ENCODE assay signal across 10 mouse cellular contexts in the genomic region with DNA sequence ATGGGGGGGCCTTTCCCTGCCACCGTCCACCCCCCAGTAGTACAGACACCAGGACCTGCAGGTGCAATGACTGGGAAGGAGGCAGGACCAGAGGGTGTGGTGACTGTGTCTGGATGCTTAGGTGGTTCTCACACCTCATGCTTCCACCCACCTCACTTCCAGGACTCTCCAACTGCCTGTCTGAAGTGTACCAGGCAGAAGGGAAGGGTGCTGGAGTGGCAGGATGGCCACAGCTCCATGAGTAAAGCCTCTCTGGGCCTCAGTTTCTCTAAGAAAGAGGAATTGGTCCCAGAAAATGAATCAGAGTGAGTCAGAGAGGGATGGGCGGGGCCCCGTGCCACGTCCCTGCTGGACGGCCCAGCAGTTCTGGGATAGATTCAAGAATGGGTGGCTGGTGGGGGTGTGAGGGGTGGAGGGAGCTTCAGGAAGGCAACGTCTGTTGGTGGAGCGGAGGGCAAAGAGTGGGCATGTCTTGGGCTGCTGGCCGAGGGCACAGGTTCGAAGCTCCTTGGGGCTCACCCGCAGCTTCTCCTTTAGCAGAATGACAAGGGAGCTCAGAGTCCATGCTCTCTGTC. TPM values are rescaled to one million over a fixed set of nuclear protein-coding genes. Genes with fewer than 3 reads are reported as not detected.
DNase-seq lines count a peak whose midpoint lies in the region; ATAC-seq and TF ChIP-seq lines count a peak whose summit lies in the region.
"Had no signal": no experiment of that assay in that cellular context is flagged by ENCODE, and none has a peak within 500 bp of the region (broad histone marks: within the 10 kb centered on the region; RNA-seq: fewer than 3 reads in every experiment).

No protein-coding gene starts in this region.

- intact Hi-C loops in left cerebral cortex, postnatal 10 days (cut with DNase I), result no loop called here

- no peak for TF ChIP-seq POLR2A in olfactory bulb, adult 2 months (IDR thresholded peaks at IDR 0.05; ENCODE audit: insufficient read depth, low read depth, low read length)

- H3K9me3 ChIP-seq in lung, embryonic 16.5 days (ENCODE audit: control insufficient read depth, low read length), result no peaks in the 10 kb centered on the region
- H3K9me3 ChIP-seq in embryonic facial prominence, embryonic 13.5 days, result no peaks in the 10 kb centered on the region
- no peaks in the 10 kb centered on the region for H3K9me3 ChIP-seq in intestine, embryonic 14.5 days (ENCODE audit: control insufficient read depth, low read length)

- peak overlapping the region; percentile 86 for H3K4me3 ChIP-seq in lung, embryonic 16.5 days (ENCODE audit: low read length)
- peak overlapping the region; percentile 87 for H3K4me3 ChIP-seq in embryonic facial prominence, embryonic 13.5 days
- peak overlapping the region; percentile 75 for H3K4me3 ChIP-seq in intestine, embryonic 14.5 days (ENCODE audit: low read depth, low read length)
- H3K4me3 ChIP-seq in olfactory bulb, adult 2 months (ENCODE audit: insufficient read depth, low read depth, low read length), result peak overlapping the region; percentile 95

- peaks cover 25% of the 10 kb centered on the region for H3K4me1 ChIP-seq in lung, embryonic 16.5 days (replicated peaks; ENCODE audit: control insufficient read depth, insufficient read depth, low read length)
- H3K4me1 ChIP-seq in embryonic facial prominence, embryonic 13.5 days, result peaks cover 50% of the 10 kb centered on the region
- H3K4me1 ChIP-seq in intestine, embryonic 14.5 days (replicated peaks; ENCODE audit: control insufficient read depth, insufficient read depth, low read length), result peaks cover 26% of the 10 kb centered on the region
- H3K4me1 ChIP-seq in olfactory bulb, adult 2 months (ENCODE audit: control insufficient read depth, insufficient read depth, low read length), result peaks cover 69% of the 10 kb centered on the region

- DNase-seq in lung, postnatal 25 days (ENCODE audit: low spot score), result no peak
- peak; percentile 64 for DNase-seq in intestine, embryonic 14.5 days (ENCODE audit: low spot score)
- no peak for DNase-seq in retina, postnatal 1 day
- DNase-seq in right cerebral cortex, adult 18-20 months, result no peak
- DNase-seq in left cerebral cortex, postnatal 10 days (ENCODE audit: extremely low spot score in 1 of 2, low spot score in 2 of 2), result no peak

- 57% methylated on average over 10 of the region's 10 CpGs for WGBS in lung, embryonic 16.5 days
- 63% methylated on average over 10 of the region's 10 CpGs for WGBS in embryonic facial prominence, embryonic 13.5 days
- WGBS in intestine, embryonic 14.5 days, result 59% methylated on average over 10 of the region's 10 CpGs
- WGBS in olfactory bulb, adult 2 months, result 37% methylated on average over 10 of the region's 10 CpGs

- no peak overlapping the region for H3K27ac ChIP-seq in lung, embryonic 16.5 days (ENCODE audit: low read length)
- H3K27ac ChIP-seq in embryonic facial prominence, embryonic 13.5 days, result peak overlapping the region; percentile 91; the same call in 1 of the 2 replicates
- peak overlapping the region; percentile 92; the same call in 1 of the 2 replicates for H3K27ac ChIP-seq in intestine, embryonic 14.5 days (ENCODE audit: low read depth)
- H3K27ac ChIP-seq in olfactory bulb, adult 2 months (ENCODE audit: insufficient read depth, low read depth, low read length), result peak overlapping the region; percentile 75; the same call in 1 of the 2 replicates

- TF ChIP-seq CTCF in olfactory bulb, adult 2 months (IDR thresholded peaks at IDR 0.05; ENCODE audit: insufficient read depth, low read depth, low read length), result no peak

- H3K36me3 ChIP-seq in lung, embryonic 16.5 days (ENCODE audit: control insufficient read depth, insufficient read depth, low read length), result peaks cover 21% of the 10 kb centered on the region; the same call in 1 of the 2 replicates
- H3K36me3 ChIP-seq in embryonic facial prominence, embryonic 13.5 days, result peaks cover 48% of the 10 kb centered on the region
- peaks cover 47% of the 10 kb centered on the region for H3K36me3 ChIP-seq in intestine, embryonic 14.5 days (ENCODE audit: control insufficient read depth, insufficient read depth, low read length)

- ATAC-seq in lung, embryonic 16.5 days (ENCODE audit: low read depth), result no peak
- ATAC-seq in embryonic facial prominence, embryonic 13.5 days (ENCODE audit: insufficient number of reproducible peaks, insufficient read depth, low FRiP score, low TSS enrichment, low read depth), result no peak
- ATAC-seq in intestine, embryonic 14.5 days (replicated peaks; ENCODE audit: low FRiP score, low TSS enrichment, low read depth), result no peak

- no peaks in the 10 kb centered on the region for H3K27me3 ChIP-seq in lung, embryonic 16.5 days (ENCODE audit: control insufficient read depth, insufficient read depth, low read depth, low read length)
- no peaks in the 10 kb centered on the region for H3K27me3 ChIP-seq in embryonic facial prominence, embryonic 13.5 days
- H3K27me3 ChIP-seq in intestine, embryonic 14.5 days (replicated peaks; ENCODE audit: control insufficient read depth, insufficient read depth, low read length), result no peaks in the 10 kb centered on the region

- H3K9ac ChIP-seq in lung, embryonic 16.5 days (ENCODE audit: low read length), result peak overlapping the region; percentile 93
- H3K9ac ChIP-seq in embryonic facial prominence, embryonic 13.5 days, result peak overlapping the region; percentile 95
- H3K9ac ChIP-seq in intestine, embryonic 14.5 days (ENCODE audit: low read length), result no peak overlapping the region; the same call in 1 of the 2 replicates

- H3K4me2 ChIP-seq in lung, embryonic 16.5 days (ENCODE audit: low read depth, low read length), result peak overlapping the region; percentile 72
- peak overlapping the region; percentile 76 for H3K4me2 ChIP-seq in embryonic facial prominence, embryonic 13.5 days
- H3K4me2 ChIP-seq in intestine, embryonic 14.5 days (ENCODE audit: low read length), result peak overlapping the region; percentile 92

RNA-seq across cellular contexts. Expression of gene Zfp651, which starts 2.0 kb away (rescaled TPM):
- 7.3 and 7.4 TPM in 2 replicates for polyA plus RNA-seq in lung, embryonic 16.5 days (2015; fragmentation: Nextera tagmentation; extraction: Ambion mirVana)
- 14.0 and 16.5 TPM in 2 replicates for polyA plus RNA-seq in embryonic facial prominence, embryonic 13.5 days (2015; fragmentation: Nextera tagmentation; extraction: Ambion mirVana)
- polyA plus RNA-seq in intestine, embryonic 14.5 days (2014; fragmentation: Nextera tagmentation; extraction: Ambion mirVana), result 13.1 and 14.1 TPM in 2 replicates
- polyA plus RNA-seq in olfactory bulb, adult 2 months (2012; ENCODE audit: insufficient read depth, insufficient read length, low replicate concordance, missing spikeins), result not detected in 2 replicates
- 100 to 1,000 TPM; 105 to 110 TPM for total RNA-seq in left cerebral cortex, postnatal 10 days (2021)

RNA-seq across cellular contexts. Expression of gene Klhl40, which starts 16.2 kb away (rescaled TPM):
- polyA plus RNA-seq in lung, embryonic 16.5 days (2015; fragmentation: Nextera tagmentation; extraction: Ambion mirVana), result 0.57 and 2.2 TPM in 2 replicates
- polyA plus RNA-seq in embryonic facial prominence, embryonic 13.5 days (2015; fragmentation: Nextera tagmentation; extraction: Ambion mirVana), result 1.1 and 1.2 TPM in 2 replicates
- polyA plus RNA-seq in intestine, embryonic 14.5 days (2014; fragmentation: Nextera tagmentation; extraction: Ambion mirVana), result 0.22 and 0.26 TPM in 2 replicates
- polyA plus RNA-seq in olfactory bulb, adult 2 months (2012; ENCODE audit: insufficient read depth, insufficient read length, low replicate concordance, missing spikeins), result not detected in 2 replicates
- total RNA-seq in left cerebral cortex, postnatal 10 days (2021), result 1 to 10 TPM; 3.3 to 3.5 TPM
- polyA plus RNA-seq: spleen, adult 2 months had no signal

RNA-seq across cellular contexts. Expression of gene Hhatl, which starts 31.1 kb away (rescaled TPM):
- polyA plus RNA-seq in lung, embryonic 16.5 days (2015; fragmentation: Nextera tagmentation; extraction: Ambion mirVana), result 1.4 and 2.4 TPM in 2 replicates
- polyA plus RNA-seq in embryonic facial prominence, embryonic 13.5 days (2015; fragmentation: Nextera tagmentation; extraction: Ambion mirVana), result 0.20 TPM in 1 of 2 replicates, not detected in the other
- polyA plus RNA-seq in intestine, embryonic 14.5 days (2014; fragmentation: Nextera tagmentation; extraction: Ambion mirVana), result 2.0 and 2.4 TPM in 2 replicates
- polyA plus RNA-seq in olfactory bulb, adult 2 months (2012; ENCODE audit: insufficient read depth, insufficient read length, low replicate concordance, missing spikeins), result not detected in 2 replicates
- 1 to 10 TPM; 3.8 TPM for total RNA-seq in left cerebral cortex, postnatal 10 days (2021)
- total RNA-seq: adrenal gland, adult 18-20 months had no signal

RNA-seq across cellular contexts. Expression of gene Nktr, which starts 42.2 kb away (rescaled TPM):
- 61.9 and 69.5 TPM in 2 replicates for polyA plus RNA-seq in lung, embryonic 16.5 days (2015; fragmentation: Nextera tagmentation; extraction: Ambion mirVana)
- polyA plus RNA-seq in embryonic facial prominence, embryonic 13.5 days (2015; fragmentation: Nextera tagmentation; extraction: Ambion mirVana), result 70.1 and 84.9 TPM in 2 replicates
- 69.7 and 71.7 TPM in 2 replicates for polyA plus RNA-seq in intestine, embryonic 14.5 days (2014; fragmentation: Nextera tagmentation; extraction: Ambion mirVana)
- 164 and 673 TPM in 2 replicates for polyA plus RNA-seq in olfactory bulb, adult 2 months (2012; ENCODE audit: insufficient read depth, insufficient read length, low replicate concordance, missing spikeins)
- 100 to 1,000 TPM; 112 to 119 TPM for total RNA-seq in left cerebral cortex, postnatal 10 days (2021)

RNA-seq across cellular contexts. Expression of gene Ss18l2, which starts 51.0 kb away (rescaled TPM):
- polyA plus RNA-seq in lung, embryonic 16.5 days (2015; fragmentation: Nextera tagmentation; extraction: Ambion mirVana), result 94.0 and 104 TPM in 2 replicates
- 115 and 129 TPM in 2 replicates for polyA plus RNA-seq in embryonic facial prominence, embryonic 13.5 days (2015; fragmentation: Nextera tagmentation; extraction: Ambion mirVana)
- 135 and 152 TPM in 2 replicates for polyA plus RNA-seq in intestine, embryonic 14.5 days (2014; fragmentation: Nextera tagmentation; extraction: Ambion mirVana)
- not detected in 2 replicates for polyA plus RNA-seq in olfactory bulb, adult 2 months (2012; ENCODE audit: insufficient read depth, insufficient read length, low replicate concordance, missing spikeins)
- 10 to 100 TPM; 76.4 to 94.9 TPM for total RNA-seq in left cerebral cortex, postnatal 10 days (2021)
